Mouse (Mus musculus): ENCODE data around the gene Chn2. TPM values are rescaled to one million over a fixed set of nuclear protein-coding genes. Genes with fewer than 3 reads are reported as not detected.

The Chn2 gene
- polyA plus RNA-seq, 1 experiment from 2014 or later: 9.8 TPM

DNA sequence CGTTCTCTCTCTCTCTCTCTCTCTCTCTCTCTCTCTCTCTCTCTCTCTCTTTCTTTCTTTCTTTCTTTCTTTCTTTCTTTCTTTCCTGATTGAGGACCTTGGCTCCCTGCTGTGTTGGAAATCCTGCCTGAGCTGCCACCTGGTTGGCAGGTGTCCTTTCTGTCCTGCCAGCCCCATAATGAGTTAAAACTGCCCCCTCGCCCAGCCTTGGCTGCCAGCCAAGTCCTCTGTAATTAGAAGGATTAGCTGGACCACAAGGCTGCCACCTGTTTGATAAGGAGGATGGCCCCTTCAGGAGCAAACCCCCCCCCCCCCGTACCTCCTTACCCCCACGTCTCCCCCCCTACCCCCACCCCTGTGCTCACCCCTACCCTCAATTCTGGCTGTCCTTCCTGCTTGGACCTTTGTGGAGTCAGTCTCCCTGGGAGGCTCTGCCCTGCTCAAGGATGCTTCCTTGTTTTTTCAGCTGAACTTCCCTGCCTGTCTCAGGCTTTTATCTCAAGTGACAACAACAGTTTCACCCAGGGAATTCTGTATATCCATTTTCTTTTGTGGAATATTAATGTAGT is 72.1 kb downstream of the Chn2 start:
- no peak overlapping the region for H3K27ac ChIP-seq (replicated peaks; ENCODE audit: low read depth, low read length)
- no peak overlapping the region for H3K9ac ChIP-seq (ENCODE audit: low read length)
- H3K4me2 ChIP-seq (ENCODE audit: low read depth, severe bottlenecking): no peak overlapping the region
- H3K9me3 ChIP-seq (ENCODE audit: control insufficient read depth, low read length): no peaks in the 10 kb centered on the region
- H3K4me1 ChIP-seq (ENCODE audit: control insufficient read depth, insufficient read depth, low read length): no peaks in the 10 kb centered on the region
- no peak for ATAC-seq (ENCODE audit: insufficient number of reproducible peaks, low FRiP score, low TSS enrichment, low read depth)
- H3K36me3 ChIP-seq (ENCODE audit: control insufficient read depth, insufficient read depth, low read length): no peaks in the 10 kb centered on the region
- no peak for DNase-seq (ENCODE audit: low spot score)
- WGBS: 21% methylated on average over 4 of the region's 4 CpGs
- H3K4me3 ChIP-seq (ENCODE audit: low read depth, low read length): no peak overlapping the region
- H3K27me3 ChIP-seq (ENCODE audit: control insufficient read depth, insufficient read depth, low read length): no peaks in the 10 kb centered on the region

GRCm38 (mm10) chr6:54113338-54113737 is 74.0 kb downstream of the Chn2 start:
- Histone ChIP-seq H3K9ac (ENCODE audit: low read length) (no peak overlapping the region), H3K4me3 (ENCODE audit: low read depth, low read length) (no peak overlapping the region), H3K27ac (replicated peaks; ENCODE audit: low read depth, low read length) (no peak overlapping the region), H3K4me1 (ENCODE audit: control insufficient read depth, insufficient read depth, low read length) (no peaks in the 10 kb centered on the region), H3K36me3 (ENCODE audit: control insufficient read depth, insufficient read depth, low read length) (no peaks in the 10 kb centered on the region), H3K27me3 (ENCODE audit: control insufficient read depth, insufficient read depth, low read length) (no peaks in the 10 kb centered on the region), H3K9me3 (ENCODE audit: control insufficient read depth, low read length) (no peaks in the 10 kb centered on the region), H3K4me2 (ENCODE audit: low read depth, severe bottlenecking) (no peak overlapping the region)
- 83% methylated on average over 5 of the region's 5 CpGs for WGBS
- ATAC-seq (ENCODE audit: insufficient number of reproducible peaks, low FRiP score, low TSS enrichment, low read depth): no peak
- DNase-seq (ENCODE audit: low spot score): no peak

GRCm38 (mm10) chr6:54114412-54114811 is 75.1 kb downstream of the Chn2 start:
- Histone ChIP-seq H3K27me3 (ENCODE audit: control insufficient read depth, insufficient read depth, low read length) (no peaks in the 10 kb centered on the region), H3K9ac (ENCODE audit: low read length) (no peak overlapping the region), H3K9me3 (ENCODE audit: control insufficient read depth, low read length) (no peaks in the 10 kb centered on the region), H3K27ac (replicated peaks; ENCODE audit: low read depth, low read length) (no peak overlapping the region), H3K4me2 (ENCODE audit: low read depth, severe bottlenecking) (no peak overlapping the region), H3K4me3 (ENCODE audit: low read depth, low read length) (no peak overlapping the region), H3K36me3 (ENCODE audit: control insufficient read depth, insufficient read depth, low read length) (no peaks in the 10 kb centered on the region), H3K4me1 (ENCODE audit: control insufficient read depth, insufficient read depth, low read length) (no peaks in the 10 kb centered on the region)
- ATAC-seq (ENCODE audit: insufficient number of reproducible peaks, low FRiP score, low TSS enrichment, low read depth) (no peak), DNase-seq (ENCODE audit: low spot score) (no peak)
- WGBS: 90% methylated on average over 6 of the region's 6 CpGs

DNA sequence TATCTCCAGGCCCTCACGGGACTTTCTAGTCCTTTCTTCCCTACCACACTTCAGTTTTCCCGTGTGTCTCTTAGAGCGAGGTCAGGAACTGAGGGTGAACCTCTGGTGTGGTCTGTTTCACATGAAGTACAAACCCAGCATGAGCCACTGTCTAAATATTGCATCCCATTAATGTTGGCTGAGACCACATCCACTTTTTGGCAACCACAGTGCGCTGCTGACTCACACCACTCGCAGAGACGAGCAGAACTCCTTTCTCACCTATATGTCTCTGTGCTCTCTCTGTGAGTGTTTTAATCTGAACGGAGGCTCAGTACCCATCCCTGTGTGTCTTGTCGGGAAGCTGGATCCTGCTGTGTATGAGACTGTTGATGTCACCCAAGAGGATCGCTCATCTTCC is 76.9 kb downstream of the Chn2 start:
- Histone ChIP-seq H3K27me3 (ENCODE audit: control insufficient read depth, insufficient read depth, low read length) (no peaks in the 10 kb centered on the region), H3K9me3 (ENCODE audit: control insufficient read depth, low read length) (no peaks in the 10 kb centered on the region), H3K27ac (replicated peaks; ENCODE audit: low read depth, low read length) (no peak overlapping the region), H3K4me1 (ENCODE audit: control insufficient read depth, insufficient read depth, low read length) (peaks cover 6% of the 10 kb centered on the region; the same call in 1 of the 2 replicates), H3K36me3 (ENCODE audit: control insufficient read depth, insufficient read depth, low read length) (no peaks in the 10 kb centered on the region), H3K4me3 (ENCODE audit: low read depth, low read length) (no peak overlapping the region), H3K4me2 (ENCODE audit: low read depth, severe bottlenecking) (no peak overlapping the region), H3K9ac (ENCODE audit: low read length) (no peak overlapping the region)
- WGBS: 93% methylated on average over 9 of the region's 9 CpGs
- DNase-seq (ENCODE audit: low spot score) (no peak), ATAC-seq (ENCODE audit: insufficient number of reproducible peaks, low FRiP score, low TSS enrichment, low read depth) (no peak)

DNA sequence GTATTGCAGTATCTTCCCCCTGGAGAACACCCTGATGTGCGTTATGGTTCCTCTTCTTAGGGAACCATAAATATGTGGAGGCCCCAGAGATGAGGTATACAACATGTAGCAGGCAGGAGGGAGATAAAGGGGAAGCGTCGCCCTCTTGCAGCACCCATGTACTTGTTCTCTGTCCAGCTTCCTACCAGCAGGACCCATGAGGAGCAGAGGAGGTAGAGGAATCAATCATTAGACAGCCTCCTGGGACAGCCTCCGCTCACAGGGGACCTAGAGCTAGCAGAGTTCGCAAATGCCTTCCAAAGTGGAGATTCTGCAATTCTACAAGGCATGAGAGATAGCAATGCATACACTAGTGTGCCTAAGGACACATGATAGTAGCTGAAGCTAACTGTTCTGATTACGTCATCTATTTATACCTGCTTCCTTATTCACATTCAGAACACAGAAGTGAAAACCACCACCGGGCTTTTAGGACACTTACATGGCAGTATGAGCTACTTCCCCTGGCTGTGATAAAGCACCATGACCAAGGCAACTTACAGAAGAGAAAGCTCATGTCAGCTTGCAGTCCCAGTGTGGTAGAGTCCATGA is 77.7 kb downstream of the Chn2 start:
- no peak overlapping the region for H3K9ac ChIP-seq (ENCODE audit: low read length)
- peaks cover 6% of the 10 kb centered on the region; the same call in 1 of the 2 replicates for H3K4me1 ChIP-seq (ENCODE audit: control insufficient read depth, insufficient read depth, low read length)
- H3K27me3 ChIP-seq (ENCODE audit: control insufficient read depth, insufficient read depth, low read length): no peaks in the 10 kb centered on the region
- H3K36me3 ChIP-seq (ENCODE audit: control insufficient read depth, insufficient read depth, low read length): no peaks in the 10 kb centered on the region
- no peak overlapping the region for H3K4me2 ChIP-seq (ENCODE audit: low read depth, severe bottlenecking)
- 87% methylated on average over 7 of the region's 7 CpGs for WGBS
- ATAC-seq (ENCODE audit: insufficient number of reproducible peaks, low FRiP score, low TSS enrichment, low read depth) (no peak), DNase-seq (ENCODE audit: low spot score) (no peak)
- no peak overlapping the region for H3K4me3 ChIP-seq (ENCODE audit: low read depth, low read length)
- no peaks in the 10 kb centered on the region for H3K9me3 ChIP-seq (ENCODE audit: control insufficient read depth, low read length)
- no peak overlapping the region for H3K27ac ChIP-seq (replicated peaks; ENCODE audit: low read depth, low read length)

DNA sequence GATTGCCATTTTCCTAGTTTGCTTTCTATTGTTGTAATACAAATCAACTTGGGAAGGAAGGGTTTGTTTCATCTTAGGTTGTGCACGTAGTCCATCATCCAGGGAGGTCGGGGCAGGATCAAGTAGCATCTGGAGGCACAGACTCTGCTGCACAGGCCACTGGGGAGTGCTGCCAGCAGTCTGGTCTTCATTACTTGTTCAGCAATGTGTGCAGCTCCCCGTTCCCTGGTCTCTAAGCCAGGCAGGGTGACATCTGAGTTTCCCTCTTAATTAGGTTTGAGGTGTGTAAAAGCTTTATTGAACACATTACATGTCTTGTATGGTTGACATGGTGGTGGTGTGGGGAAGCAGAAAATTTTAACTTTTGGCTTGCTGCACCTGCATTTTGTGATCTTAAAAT is 79.0 kb downstream of the Chn2 start:
- no peaks in the 10 kb centered on the region for H3K36me3 ChIP-seq (ENCODE audit: control insufficient read depth, insufficient read depth, low read length)
- 36% methylated on average over 3 of the region's 3 CpGs for WGBS
- H3K9ac ChIP-seq (ENCODE audit: low read length): no peak overlapping the region
- peaks cover 6% of the 10 kb centered on the region; the same call in 1 of the 2 replicates for H3K4me1 ChIP-seq (ENCODE audit: control insufficient read depth, insufficient read depth, low read length)
- no peak overlapping the region for H3K27ac ChIP-seq (replicated peaks; ENCODE audit: low read depth, low read length)
- no peak overlapping the region for H3K4me2 ChIP-seq (ENCODE audit: low read depth, severe bottlenecking)
- H3K27me3 ChIP-seq (ENCODE audit: control insufficient read depth, insufficient read depth, low read length): no peaks in the 10 kb centered on the region
- no peak for ATAC-seq (ENCODE audit: insufficient number of reproducible peaks, low FRiP score, low TSS enrichment, low read depth)
- no peaks in the 10 kb centered on the region for H3K9me3 ChIP-seq (ENCODE audit: control insufficient read depth, low read length)
- no peak for DNase-seq (ENCODE audit: low spot score)
- no peak overlapping the region for H3K4me3 ChIP-seq (ENCODE audit: low read depth, low read length)

DNA sequence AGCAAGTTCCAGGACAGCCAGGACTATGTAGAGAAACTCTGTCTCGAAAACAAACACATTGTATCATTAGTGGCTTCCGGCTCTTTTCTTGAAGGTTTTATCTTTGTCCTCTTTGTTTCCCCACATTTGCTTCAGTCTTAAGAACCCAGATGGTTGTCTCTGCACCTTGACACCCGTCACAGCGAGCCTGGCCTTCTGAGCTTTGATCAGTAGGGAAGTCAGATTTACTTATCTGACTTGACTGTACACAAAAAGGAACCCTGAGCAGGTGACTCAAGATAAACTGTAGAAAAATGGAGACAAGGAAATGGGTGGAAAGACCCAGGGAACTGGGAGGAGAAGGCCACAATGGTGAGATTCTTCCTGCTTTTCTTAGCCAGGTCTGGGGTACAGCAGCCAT is 79.5 kb downstream of the Chn2 start:
- ATAC-seq (ENCODE audit: insufficient number of reproducible peaks, low FRiP score, low TSS enrichment, low read depth): no peak
- no peak overlapping the region for H3K4me2 ChIP-seq (ENCODE audit: low read depth, severe bottlenecking)
- WGBS: 81% methylated on average over 4 of the region's 4 CpGs
- no peaks in the 10 kb centered on the region for H3K27me3 ChIP-seq (ENCODE audit: control insufficient read depth, insufficient read depth, low read length)
- H3K4me1 ChIP-seq (ENCODE audit: control insufficient read depth, insufficient read depth, low read length): peaks cover 6% of the 10 kb centered on the region; the same call in 1 of the 2 replicates
- no peak for DNase-seq (ENCODE audit: low spot score)
- no peak overlapping the region for H3K27ac ChIP-seq (replicated peaks; ENCODE audit: low read depth, low read length)
- H3K4me3 ChIP-seq (ENCODE audit: low read depth, low read length): no peak overlapping the region
- no peaks in the 10 kb centered on the region for H3K36me3 ChIP-seq (ENCODE audit: control insufficient read depth, insufficient read depth, low read length)
- H3K9ac ChIP-seq (ENCODE audit: low read length): no peak overlapping the region
- H3K9me3 ChIP-seq (ENCODE audit: control insufficient read depth, low read length): no peaks in the 10 kb centered on the region

DNA sequence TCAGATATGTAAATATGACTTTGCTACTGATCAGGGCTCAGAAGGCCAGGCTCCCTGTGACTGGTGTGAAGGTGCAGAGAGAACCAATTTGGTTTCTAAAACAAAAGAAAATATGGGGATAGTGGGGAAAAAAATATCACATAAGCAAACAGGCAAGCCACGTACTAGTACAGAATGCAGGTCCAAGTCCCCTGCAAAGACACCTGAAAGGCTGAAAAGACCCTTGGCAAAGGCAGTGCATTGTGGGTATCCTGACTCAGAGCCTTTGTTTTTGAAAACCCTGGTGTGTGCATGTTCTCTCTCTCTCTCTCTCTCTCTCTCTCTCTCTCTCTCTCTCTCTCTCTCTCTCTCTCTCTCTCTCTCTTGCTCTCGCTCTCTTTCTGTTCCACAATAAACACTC is 80.1 kb downstream of the Chn2 start:
- H3K27me3 ChIP-seq (ENCODE audit: control insufficient read depth, insufficient read depth, low read length): no peaks in the 10 kb centered on the region
- H3K4me2 ChIP-seq (ENCODE audit: low read depth, severe bottlenecking): no peak overlapping the region
- no peak overlapping the region for H3K4me3 ChIP-seq (ENCODE audit: low read depth, low read length)
- H3K36me3 ChIP-seq (ENCODE audit: control insufficient read depth, insufficient read depth, low read length): no peaks in the 10 kb centered on the region
- DNase-seq (ENCODE audit: low spot score) (no peak), ATAC-seq (ENCODE audit: insufficient number of reproducible peaks, low FRiP score, low TSS enrichment, low read depth) (no peak)
- no peak overlapping the region for H3K9ac ChIP-seq (ENCODE audit: low read length)
- no peak overlapping the region for H3K27ac ChIP-seq (replicated peaks; ENCODE audit: low read depth, low read length)
- no peaks in the 10 kb centered on the region for H3K9me3 ChIP-seq (ENCODE audit: control insufficient read depth, low read length)
- 73% methylated on average over 2 of the region's 2 CpGs for WGBS
- peaks cover 6% of the 10 kb centered on the region; the same call in 1 of the 2 replicates for H3K4me1 ChIP-seq (ENCODE audit: control insufficient read depth, insufficient read depth, low read length)

Measured in limb, embryonic 11.5 days (tissue).